Mouse (Mus musculus): Measurements from ENCODE around the gene Axdnd1.
"Not testable (repeated sequence)": the region's sequence is repeated elsewhere in the genome, so short reads cannot be mapped to it uniquely, and the experiment has no call there.

The Axdnd1 gene

GRCm38 (mm10) chr1:156437016-156437708 lies 16.2 kb upstream of the Axdnd1 start:
- no peak for DNase-seq (ENCODE audit: extremely low read depth, low read depth)

GRCm38 (mm10) chr1:156433497-156433896 lies 12.5 kb upstream of the Axdnd1 start:
- no peak for DNase-seq (ENCODE audit: extremely low read depth, low read depth)

- no peak for DNase-seq (ENCODE audit: extremely low read depth, low read depth)
Measured at GRCm38 (mm10) chr1:156432498-156432897, 11.5 kb upstream of the Axdnd1 start.

GRCm38 (mm10) chr1:156428434-156428833 lies 7.5 kb upstream of the Axdnd1 start:
- no peak for DNase-seq (ENCODE audit: extremely low read depth, low read depth)

GRCm38 (mm10) chr1:156425746-156426145 lies 4.8 kb upstream of the Axdnd1 start:
- DNase-seq (ENCODE audit: extremely low read depth, low read depth) = no peak

- DNase-seq (ENCODE audit: extremely low read depth, low read depth) = no peak
Measured at GRCm38 (mm10) chr1:156424054-156424453, 3.1 kb upstream of the Axdnd1 start.

- DNase-seq (ENCODE audit: extremely low read depth, low read depth) = no peak
Measured at GRCm38 (mm10) chr1:156423493-156423892, 2.5 kb upstream of the Axdnd1 start.

GRCm38 (mm10) chr1:156422856-156423255 lies 1.9 kb upstream of the Axdnd1 start:
- DNase-seq (ENCODE audit: extremely low read depth, low read depth) = no peak

- peak; percentile 65 for DNase-seq (ENCODE audit: extremely low read depth, low read depth)
Measured at GRCm38 (mm10) chr1:156418170-156418569, 2.8 kb downstream of the Axdnd1 start.

GRCm38 (mm10) chr1:156408521-156408920 lies 12.4 kb downstream of the Axdnd1 start:
- DNase-seq (ENCODE audit: extremely low read depth, low read depth) = no peak

- peak; percentile 47 for DNase-seq (ENCODE audit: extremely low read depth, low read depth)
Measured at GRCm38 (mm10) chr1:156408004-156408403, 13.0 kb downstream of the Axdnd1 start.

- no peak for DNase-seq (ENCODE audit: extremely low read depth, low read depth)
Measured at GRCm38 (mm10) chr1:156403251-156403650, 17.7 kb downstream of the Axdnd1 start.

GRCm38 (mm10) chr1:156402491-156402890 lies 18.5 kb downstream of the Axdnd1 start:
- no peak for DNase-seq (ENCODE audit: extremely low read depth, low read depth)

GRCm38 (mm10) chr1:156400159-156400558 lies 20.8 kb downstream of the Axdnd1 start:
- not testable (repeated sequence) for DNase-seq (ENCODE audit: extremely low read depth, low read depth)

- DNase-seq (ENCODE audit: extremely low read depth, low read depth) = peak; percentile 38
Measured at GRCm38 (mm10) chr1:156393148-156393547, 27.8 kb downstream of the Axdnd1 start.

- peak; percentile 87 for DNase-seq (ENCODE audit: extremely low read depth, low read depth)
Measured at GRCm38 (mm10) chr1:156386880-156387279, 34.1 kb downstream of the Axdnd1 start.

- no peak for DNase-seq (ENCODE audit: extremely low read depth, low read depth)
Measured at GRCm38 (mm10) chr1:156386232-156386631, 34.7 kb downstream of the Axdnd1 start.

GRCm38 (mm10) chr1:156381217-156381616 lies 39.7 kb downstream of the Axdnd1 start:
- DNase-seq (ENCODE audit: extremely low read depth, low read depth) = no peak

GRCm38 (mm10) chr1:156365740-156366139 lies 55.2 kb downstream of the Axdnd1 start, which contains the start of gene Gm2000:
Gene Gm2000 (plus strand): TSS chr1:156366040.
- no peak for DNase-seq (ENCODE audit: extremely low read depth, low read depth)

GRCm38 (mm10) chr1:156352466-156352865 lies 68.5 kb downstream of the Axdnd1 start:
- no peak for DNase-seq (ENCODE audit: extremely low read depth, low read depth)

- DNase-seq (ENCODE audit: extremely low read depth, low read depth) = no peak
Measured at GRCm38 (mm10) chr1:156350441-156350840, 70.5 kb downstream of the Axdnd1 start.

GRCm38 (mm10) chr1:156349031-156349430 lies 71.9 kb downstream of the Axdnd1 start:
- DNase-seq (ENCODE audit: extremely low read depth, low read depth) = no peak

GRCm38 (mm10) chr1:156345633-156346032 lies 75.3 kb downstream of the Axdnd1 start:
- DNase-seq (ENCODE audit: extremely low read depth, low read depth) = no peak

All from MEL-GATA-1-ER (cell line).